Mouse (Mus musculus): ENCODE results near the gene Mapk1ip1l. TPM values are rescaled to one million over a fixed set of nuclear protein-coding genes. Genes with fewer than 3 reads are reported as not detected.
A peak's percentile ranks its signal among the peaks of the same experiment; 100 is the strongest.

Mapk1ip1l gene
- total and polyA plus RNA-seq, 3 experiments: 36.6 to 80.9 (median 51.5) TPM

GRCm38 (mm10) chr14:47276637-47277393 lies 21.3 kb upstream of the Mapk1ip1l start, which contains the start of the genes Wdhd1 and Socs4 (continued):
- TF ChIP-seq SIN3A (IDR thresholded peaks at IDR 0.05; ENCODE audit: low read length) (peak; percentile 81), NELFE (IDR thresholded peaks at IDR 0.05; ENCODE audit: low read depth, low read length) (peak; percentile 92), CTCF (conservative IDR thresholded peaks at IDR 0.05 in 1 of 2, IDR thresholded peaks at IDR 0.05 in 1 of 2; ENCODE audit: low read depth in 2 of 2, low read length in 2 of 2) (peak in 1 of 2 experiments; percentile 30; a peak in 2 of 4 replicates), GABPA (IDR thresholded peaks at IDR 0.05; ENCODE audit: insufficient replicate concordance, low read depth, low read length) (no peak; the same call in 1 of the 2 replicates), MYC (IDR thresholded peaks at IDR 0.05; ENCODE audit: low read depth, low read length) (peak; percentile 58; the same call in 1 of the 2 replicates), MXI1 (IDR thresholded peaks at IDR 0.05; ENCODE audit: low read depth, low read length) (peak; percentile 85), TBP (conservative IDR thresholded peaks at IDR 0.05; ENCODE audit: low read depth, low read length) (0 out of 2 replicates have a peak, but pooled peaks have one; percentile 55), ZC3H11A (IDR thresholded peaks at IDR 0.05; ENCODE audit: low read depth, low read length) (no peak), POLR2A (IDR thresholded peaks at IDR 0.05; ENCODE audit: low read depth, low read length) (peak; percentile 93), POLR2AphosphoS2 (IDR thresholded peaks at IDR 0.05; ENCODE audit: low read depth, low read length) (peak; percentile 89), PAX5 (IDR thresholded peaks at IDR 0.05; ENCODE audit: low read length) (no peak), ZMIZ1 (IDR thresholded peaks at IDR 0.05; ENCODE audit: low read depth, low read length) (peak; percentile 87)

- Histone ChIP-seq H3K9ac (ENCODE audit: insufficient read depth, low read depth) (no peak overlapping the region), H3K79me2 (replicated peaks; ENCODE audit: control insufficient read depth, extremely low read depth, insufficient read depth, poor library complexity, severe bottlenecking) (peaks cover 70% of the 10 kb centered on the region), H3K4me3 (replicated peaks in 1 of 3; ENCODE audit: low read depth in 2 of 3, low read length in 2 of 3, poor library complexity in 1 of 3) (no peak overlapping the region), H3K36me3 (replicated peaks in 1 of 2; ENCODE audit: control insufficient read depth in 1 of 2, insufficient read depth in 1 of 2, low read length in 1 of 2) (peaks cover 12 to 27% of the 10 kb centered on the region in 2 experiments), H3K4me2 (ENCODE audit: insufficient read depth, low read depth, poor library complexity, severe bottlenecking) (no peak overlapping the region), H3K27me3 (replicated peaks) (no peaks in the 10 kb centered on the region), H3K4me1 (ENCODE audit: control insufficient read depth in 1 of 2, insufficient read depth in 2 of 2) (peaks cover 0 to 28% of the 10 kb centered on the region in 2 experiments; a peak in 2 of 4 replicates), H3K9me3 (replicated peaks; ENCODE audit: low read length) (no peaks in the 10 kb centered on the region), H3K27ac (ENCODE audit: insufficient read depth, low read depth) (no peak overlapping the region)
- in situ Hi-C loops (cut with MboI; ENCODE audit: low pct_ligation_motif_present, low pct_unique_long_range_greater_than_20kb, low sequenced_read_pairs) (no loop called here), dilution Hi-C loops (cut with MboI; ENCODE audit: extremely low pct_ligation_motif_present, extremely low pct_unique_long_range_greater_than_20kb, low sequenced_read_pairs) (no loop called here)
- no peak for DNase-seq (ENCODE audit: extremely low read depth)
- no peak for TF ChIP-seq POLR2AphosphoS2 (IDR thresholded peaks at IDR 0.05; ENCODE audit: low read depth, low read length)
- TF ChIP-seq ZMIZ1 (IDR thresholded peaks at IDR 0.05; ENCODE audit: low read depth, low read length): no peak
- TF ChIP-seq ZC3H11A (IDR thresholded peaks at IDR 0.05; ENCODE audit: low read depth, low read length): no peak
- no peak for TF ChIP-seq KAT2A (IDR thresholded peaks at IDR 0.05; ENCODE audit: insufficient replicate concordance, low read length)
- TF ChIP-seq RCOR1 (conservative IDR thresholded peaks at IDR 0.05; ENCODE audit: low read depth, low read length): no peak
- no peak for TF ChIP-seq IRF4 (IDR thresholded peaks at IDR 0.05; ENCODE audit: low read depth, low read length)
- no peak for TF ChIP-seq ELF1 (IDR thresholded peaks at IDR 0.05; ENCODE audit: low read depth, low read length)
- no peak for TF ChIP-seq PAX5 (IDR thresholded peaks at IDR 0.05; ENCODE audit: low read length)
Measured at GRCm38 (mm10) chr14:47279058-47279457, 19.0 kb upstream of the Mapk1ip1l start.

GRCm38 (mm10) chr14:47281535-47281934 lies 16.5 kb upstream of the Mapk1ip1l start:
- H3K36me3 ChIP-seq (replicated peaks in 1 of 2; ENCODE audit: control insufficient read depth in 1 of 2, insufficient read depth in 1 of 2, low read length in 1 of 2): peaks cover 12 to 30% of the 10 kb centered on the region in 2 experiments
- H3K27ac ChIP-seq (ENCODE audit: insufficient read depth, low read depth): no peak overlapping the region
- peaks cover 4 to 26% of the 10 kb centered on the region in 2 experiments; a peak in 2 of 4 replicates for H3K4me1 ChIP-seq (ENCODE audit: control insufficient read depth in 1 of 2, insufficient read depth in 2 of 2)
- H3K4me2 ChIP-seq (ENCODE audit: insufficient read depth, low read depth, poor library complexity, severe bottlenecking): no peak overlapping the region
- no peak overlapping the region for H3K9ac ChIP-seq (ENCODE audit: insufficient read depth, low read depth)
- in situ Hi-C loops (cut with MboI; ENCODE audit: low pct_ligation_motif_present, low pct_unique_long_range_greater_than_20kb, low sequenced_read_pairs): no loop called here
- TF ChIP-seq SMC3 (IDR thresholded peaks at IDR 0.05; ENCODE audit: low read depth, low read length) (no peak), TCF12 (IDR thresholded peaks at IDR 0.05; ENCODE audit: low read depth, low read length) (no peak), JUND (conservative IDR thresholded peaks at IDR 0.05; ENCODE audit: low read depth, low read length) (no peak), USF1 (IDR thresholded peaks at IDR 0.05; ENCODE audit: low read depth, low read length) (no peak), POLR2A (IDR thresholded peaks at IDR 0.05; ENCODE audit: low read depth, low read length) (no peak), POLR2AphosphoS2 (IDR thresholded peaks at IDR 0.05; ENCODE audit: low read depth, low read length) (no peak), IRF4 (IDR thresholded peaks at IDR 0.05; ENCODE audit: low read depth, low read length) (no peak), MXI1 (IDR thresholded peaks at IDR 0.05; ENCODE audit: low read depth, low read length) (no peak), MAZ (IDR thresholded peaks at IDR 0.05; ENCODE audit: low read depth, low read length) (no peak), NELFE (IDR thresholded peaks at IDR 0.05; ENCODE audit: low read depth, low read length) (no peak), BHLHE40 (IDR thresholded peaks at IDR 0.05; ENCODE audit: low read depth, low read length) (no peak), RCOR1 (conservative IDR thresholded peaks at IDR 0.05; ENCODE audit: low read depth, low read length) (no peak), MEF2A (IDR thresholded peaks at IDR 0.05; ENCODE audit: borderline replicate concordance, low read depth, low read length) (no peak)
- no peaks in the 10 kb centered on the region for H3K27me3 ChIP-seq (replicated peaks)
- DNase-seq (ENCODE audit: extremely low read depth): no peak
- peaks cover 62% of the 10 kb centered on the region for H3K79me2 ChIP-seq (replicated peaks; ENCODE audit: control insufficient read depth, extremely low read depth, insufficient read depth, poor library complexity, severe bottlenecking)
- no peak overlapping the region for H3K4me3 ChIP-seq (replicated peaks in 1 of 3; ENCODE audit: low read depth in 2 of 3, low read length in 2 of 3, poor library complexity in 1 of 3)
- dilution Hi-C loops (cut with MboI; ENCODE audit: extremely low pct_ligation_motif_present, extremely low pct_unique_long_range_greater_than_20kb, low sequenced_read_pairs): no loop called here
- H3K9me3 ChIP-seq (replicated peaks; ENCODE audit: low read length): no peaks in the 10 kb centered on the region
